Mouse (Mus musculus): Measurements from ENCODE around the gene Ly6g6e. TPM values are rescaled to one million over a fixed set of nuclear protein-coding genes. Genes with fewer than 3 reads are reported as not detected.
"Not testable (repeated sequence)": the region's sequence is repeated elsewhere in the genome, so short reads cannot be mapped to it uniquely, and the experiment has no call there.

Gene Ly6g6e
- polyA plus RNA-seq, 1 experiment from 2014 or later, result 0.19 TPM

DNA sequence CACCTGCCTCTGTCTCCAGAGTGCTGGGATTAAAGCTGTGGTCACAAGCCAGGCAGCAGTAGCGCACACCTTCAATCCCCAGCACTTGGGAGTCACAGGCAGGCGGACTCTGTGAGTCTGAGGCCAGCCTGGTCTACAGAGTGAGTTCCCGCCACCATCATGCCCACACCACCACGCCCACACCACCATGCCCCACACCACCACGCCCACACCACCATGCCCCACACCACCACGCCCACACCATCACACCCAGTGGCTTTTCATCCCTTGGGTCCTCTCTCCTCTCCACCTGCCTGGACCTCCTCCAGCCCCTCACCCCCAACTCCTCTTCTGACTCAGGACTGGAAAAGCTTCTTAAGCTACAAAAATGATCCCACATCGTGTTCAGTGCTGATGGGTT lies 44.8 kb upstream of the Ly6g6e start:
- no peaks in the 10 kb centered on the region for H3K27me3 ChIP-seq (ENCODE audit: insufficient read depth, low read length)
- DNase-seq, result peak; percentile 18
- no peaks in the 10 kb centered on the region for H3K9me3 ChIP-seq (ENCODE audit: low read length)
- H3K9ac ChIP-seq (replicated peaks), result no peak overlapping the region
- ATAC-seq, result no peak
- H3K4me3 ChIP-seq (ENCODE audit: low read depth, low read length), result no peak overlapping the region
- no peak overlapping the region for H3K27ac ChIP-seq (ENCODE audit: low read depth)
- H3K4me1 ChIP-seq (ENCODE audit: insufficient read depth), result peaks cover 14% of the 10 kb centered on the region
- WGBS (ENCODE audit: insufficient replicate concordance), result 78% methylated on average over 7 of the region's 7 CpGs
- no peaks in the 10 kb centered on the region for H3K36me3 ChIP-seq (replicated peaks; ENCODE audit: insufficient read depth, low read length)
- TF ChIP-seq EP300 (IDR thresholded peaks at IDR 0.05; ENCODE audit: low read depth) (no peak), CTCF (IDR thresholded peaks at IDR 0.05; ENCODE audit: low read depth) (no peak)
- H3K4me2 ChIP-seq (ENCODE audit: low read depth, low read length), result no peak overlapping the region

DNA sequence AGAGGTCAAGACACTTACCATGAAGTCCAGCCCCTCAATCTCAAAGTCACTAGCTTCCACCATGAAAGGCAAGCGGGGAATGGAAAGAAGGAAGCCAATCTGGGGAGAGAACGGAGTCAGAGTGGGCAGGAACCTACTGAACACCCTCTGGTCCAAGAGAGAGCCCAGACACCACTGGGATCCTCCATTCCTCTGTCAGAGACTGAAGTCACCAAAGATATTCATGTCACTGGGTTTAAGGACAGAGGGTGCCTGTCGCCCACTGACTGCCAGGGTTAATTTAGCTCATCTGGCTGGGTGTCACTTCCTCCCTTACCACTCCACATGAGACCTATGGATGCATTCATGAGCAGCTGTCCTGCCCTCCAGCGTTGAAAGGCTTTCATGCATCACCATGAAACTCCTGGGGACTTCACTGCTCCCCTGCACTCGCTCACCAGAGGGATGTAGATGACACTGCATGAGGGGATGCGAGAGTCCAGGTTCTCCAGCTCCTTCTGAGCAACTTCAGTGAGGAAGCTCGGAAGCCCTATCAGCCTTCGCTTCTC lies 44.3 kb upstream of the Ly6g6e start:
- no peak for ATAC-seq
- H3K4me1 ChIP-seq (ENCODE audit: insufficient read depth), result peaks cover 14% of the 10 kb centered on the region

DNA sequence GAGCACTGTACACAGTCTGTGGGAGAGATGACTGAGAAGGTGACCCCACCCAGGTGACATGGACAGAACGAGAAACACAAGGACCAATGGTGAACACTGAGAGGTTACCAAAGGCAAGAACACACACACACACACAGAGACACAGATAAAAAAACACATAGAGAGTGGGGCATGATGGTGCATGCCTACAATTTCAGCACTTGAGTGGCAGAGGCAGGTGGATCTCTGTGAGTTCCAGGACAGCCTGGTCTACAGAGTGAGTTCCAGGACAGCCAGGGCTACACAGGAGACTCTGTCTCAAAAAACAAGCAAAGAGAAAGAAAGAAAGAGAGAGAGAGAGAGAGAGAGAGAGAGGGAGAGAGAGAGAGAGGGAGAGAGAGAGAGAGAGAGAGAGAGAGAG lies 43.0 kb upstream of the Ly6g6e start:
- H3K36me3 ChIP-seq (replicated peaks; ENCODE audit: insufficient read depth, low read length); DNase-seq; ATAC-seq; H3K9ac ChIP-seq (replicated peaks); H3K4me2 ChIP-seq (ENCODE audit: low read depth, low read length); H3K27me3 ChIP-seq (ENCODE audit: insufficient read depth, low read length); H3K9me3 ChIP-seq (ENCODE audit: low read length); H3K27ac ChIP-seq (ENCODE audit: low read depth); H3K4me3 ChIP-seq (ENCODE audit: low read depth, low read length): not testable (repeated sequence)
- peaks cover 14% of the 10 kb centered on the region for H3K4me1 ChIP-seq (ENCODE audit: insufficient read depth)
- 46% methylated on average over 1 of the region's 1 CpGs for WGBS (ENCODE audit: insufficient replicate concordance)

More for the DNA sequence above, 44.3 kb upstream of the Ly6g6e start:
- Histone ChIP-seq H3K4me2 (ENCODE audit: low read depth, low read length) (no peak overlapping the region), H3K27ac (ENCODE audit: low read depth) (no peak overlapping the region), H3K9me3 (ENCODE audit: low read length) (no peaks in the 10 kb centered on the region), H3K36me3 (replicated peaks; ENCODE audit: insufficient read depth, low read length) (no peaks in the 10 kb centered on the region), H3K4me3 (ENCODE audit: low read depth, low read length) (no peak overlapping the region), H3K9ac (replicated peaks) (no peak overlapping the region), H3K27me3 (ENCODE audit: insufficient read depth, low read length) (no peaks in the 10 kb centered on the region)
- no peak for TF ChIP-seq EP300 (IDR thresholded peaks at IDR 0.05; ENCODE audit: low read depth)
- TF ChIP-seq CTCF (IDR thresholded peaks at IDR 0.05; ENCODE audit: low read depth), result peak; percentile 46
- peak; percentile 20 for DNase-seq
- WGBS (ENCODE audit: insufficient replicate concordance), result 65% methylated on average over 8 of the region's 8 CpGs

DNA sequence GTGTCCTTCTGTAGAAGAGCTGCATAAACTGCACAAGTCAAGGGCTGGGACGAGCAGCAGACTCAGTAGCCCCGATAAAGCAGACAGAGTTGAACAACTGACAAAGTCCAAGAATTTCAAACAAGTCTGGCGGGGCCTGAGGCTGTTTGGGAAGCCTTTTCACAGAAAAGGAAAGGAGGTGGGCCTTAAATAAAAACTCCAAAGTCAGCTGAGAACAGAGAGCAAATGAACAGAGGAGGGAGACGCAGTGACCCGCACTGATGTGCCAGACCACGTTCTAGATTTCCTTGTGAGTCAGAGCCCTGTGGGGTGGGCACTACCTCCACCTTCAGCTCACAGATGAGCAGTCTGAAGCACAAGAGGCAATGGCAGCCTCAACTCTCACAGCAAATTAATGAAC lies 41.8 kb upstream of the Ly6g6e start:
- Histone ChIP-seq H3K9me3 (ENCODE audit: low read length) (no peaks in the 10 kb centered on the region), H3K4me1 (ENCODE audit: insufficient read depth) (peaks cover 7% of the 10 kb centered on the region), H3K27me3 (ENCODE audit: insufficient read depth, low read length) (no peaks in the 10 kb centered on the region), H3K9ac (replicated peaks) (no peak overlapping the region), H3K4me2 (ENCODE audit: low read depth, low read length) (no peak overlapping the region), H3K36me3 (replicated peaks; ENCODE audit: insufficient read depth, low read length) (no peaks in the 10 kb centered on the region), H3K27ac (ENCODE audit: low read depth) (no peak overlapping the region), H3K4me3 (ENCODE audit: low read depth, low read length) (no peak overlapping the region)
- ATAC-seq, result no peak
- DNase-seq, result no peak
- WGBS (ENCODE audit: insufficient replicate concordance), result 53% methylated on average over 6 of the region's 6 CpGs
- TF ChIP-seq EP300 (IDR thresholded peaks at IDR 0.05; ENCODE audit: low read depth), result no peak
- TF ChIP-seq CTCF (IDR thresholded peaks at IDR 0.05; ENCODE audit: low read depth), result no peak

DNA sequence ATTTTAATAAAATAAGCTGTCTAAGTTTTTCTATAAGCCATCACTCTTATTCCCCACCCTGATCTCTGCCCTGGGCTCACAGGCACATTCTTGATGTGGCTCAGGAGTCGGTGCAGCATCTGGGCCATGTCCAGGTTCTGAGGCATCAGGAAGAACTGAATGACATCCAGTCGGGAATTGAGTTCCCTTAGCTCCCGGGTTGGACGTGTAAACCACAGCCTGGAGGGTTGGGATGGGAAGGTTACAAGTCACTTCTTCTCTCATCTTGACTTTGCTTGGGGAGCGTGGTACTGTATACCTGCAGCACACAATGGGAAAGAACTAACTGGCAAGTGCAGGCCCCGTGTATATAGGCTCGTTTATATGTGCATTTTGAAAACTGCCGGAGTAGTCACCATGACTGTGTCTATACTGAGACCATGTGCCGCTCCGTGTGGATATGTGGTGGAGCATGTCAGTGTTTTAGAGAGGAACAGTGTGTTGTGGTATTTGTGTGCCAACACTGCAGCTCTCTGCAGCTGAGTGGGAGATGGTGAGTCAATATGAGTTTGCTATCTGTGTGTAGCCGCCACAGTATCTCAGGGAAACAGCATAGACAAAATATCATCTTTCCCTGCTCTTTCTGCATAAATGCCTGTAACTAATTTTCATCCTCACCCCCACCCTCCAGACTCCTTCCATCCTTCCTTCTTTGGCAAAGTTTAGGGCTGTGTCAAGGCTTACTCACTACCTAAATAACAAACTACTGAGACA lies 37.4 kb upstream of the Ly6g6e start:
- ATAC-seq, result no peak
- Histone ChIP-seq H3K9me3 (ENCODE audit: low read length) (no peaks in the 10 kb centered on the region), H3K27ac (ENCODE audit: low read depth) (no peak overlapping the region), H3K36me3 (replicated peaks; ENCODE audit: insufficient read depth, low read length) (no peaks in the 10 kb centered on the region), H3K9ac (replicated peaks) (no peak overlapping the region), H3K4me1 (ENCODE audit: insufficient read depth) (peaks cover 12% of the 10 kb centered on the region), H3K4me2 (ENCODE audit: low read depth, low read length) (no peak overlapping the region), H3K27me3 (ENCODE audit: insufficient read depth, low read length) (no peaks in the 10 kb centered on the region), H3K4me3 (ENCODE audit: low read depth, low read length) (no peak overlapping the region)
- no peak for DNase-seq
- TF ChIP-seq CTCF (IDR thresholded peaks at IDR 0.05; ENCODE audit: low read depth) (no peak), EP300 (IDR thresholded peaks at IDR 0.05; ENCODE audit: low read depth) (no peak)
- 84% methylated on average over 11 of the region's 11 CpGs for WGBS (ENCODE audit: insufficient replicate concordance)

DNA sequence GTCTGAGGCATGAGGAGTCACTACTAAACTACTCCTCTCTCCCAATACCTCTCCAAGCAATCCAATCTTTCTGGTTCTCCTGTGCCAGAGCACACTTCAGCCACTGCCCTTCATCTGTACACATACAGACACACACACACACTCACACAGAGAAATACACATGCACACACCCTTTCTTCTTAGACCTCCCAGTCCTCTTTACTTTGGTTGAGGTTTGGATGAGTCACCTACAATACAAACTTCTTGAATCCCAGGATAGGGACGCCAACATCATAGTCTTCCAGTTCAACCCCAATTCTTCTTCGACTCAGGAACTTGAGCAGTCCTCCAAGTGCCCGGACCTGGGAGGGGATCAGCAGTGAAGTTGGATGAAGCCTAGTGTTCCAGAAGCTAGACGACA lies 32.9 kb upstream of the Ly6g6e start:
- Histone ChIP-seq H3K4me3 (ENCODE audit: low read depth, low read length) (no peak overlapping the region), H3K4me1 (ENCODE audit: insufficient read depth) (peaks cover 50% of the 10 kb centered on the region), H3K9ac (replicated peaks) (no peak overlapping the region), H3K9me3 (ENCODE audit: low read length) (no peaks in the 10 kb centered on the region), H3K27me3 (ENCODE audit: insufficient read depth, low read length) (no peaks in the 10 kb centered on the region), H3K36me3 (replicated peaks; ENCODE audit: insufficient read depth, low read length) (no peaks in the 10 kb centered on the region), H3K4me2 (ENCODE audit: low read depth, low read length) (0 out of 2 replicates have a peak overlapping the region, but pooled peaks have one; percentile 99), H3K27ac (ENCODE audit: low read depth) (peak overlapping the region; percentile 94; the same call in 1 of the 2 replicates)
- ATAC-seq (no peak), DNase-seq (no peak)
- 77% methylated on average over 4 of the region's 4 CpGs for WGBS (ENCODE audit: insufficient replicate concordance)
- no peak for TF ChIP-seq EP300 (IDR thresholded peaks at IDR 0.05; ENCODE audit: low read depth)
- TF ChIP-seq CTCF (IDR thresholded peaks at IDR 0.05; ENCODE audit: low read depth), result no peak
